Mouse (Mus musculus): ENCODE data around the gene Slpi. TPM values are rescaled to one million over a fixed set of nuclear protein-coding genes. Genes with fewer than 3 reads are reported as not detected.

Gene Slpi
- polyA plus RNA-seq, 1 experiment from 2014 or later = not detected

- peaks cover 53% of the 10 kb centered on the region for H3K4me1 ChIP-seq (replicated peaks)
- DNase-seq (ENCODE audit: low spot score) = no peak
- peaks cover 37% of the 10 kb centered on the region for H3K27me3 ChIP-seq (ENCODE audit: insufficient read depth, poor library complexity, severe bottlenecking)
- WGBS = 42% methylated on average over 15 of the region's 15 CpGs
- 0 out of 2 replicates have a peak, but pooled peaks cover 10% of the 10 kb centered on the region for H3K36me3 ChIP-seq
- H3K4me3 ChIP-seq = no peak overlapping the region
- no peaks in the 10 kb centered on the region for H3K9me3 ChIP-seq
- no peak overlapping the region for H3K27ac ChIP-seq
Measured at GRCm38 (mm10) chr2:164429881-164430615, 41.2 kb upstream of the Slpi start.

- Histone ChIP-seq H3K36me3 (peaks cover 12% of the 10 kb centered on the region; the same call in 1 of the 2 replicates), H3K4me3 (no peak overlapping the region), H3K9me3 (no peaks in the 10 kb centered on the region), H3K27ac (no peak overlapping the region), H3K4me1 (replicated peaks) (peaks cover 49% of the 10 kb centered on the region), H3K27me3 (ENCODE audit: insufficient read depth, poor library complexity, severe bottlenecking) (peaks cover 37% of the 10 kb centered on the region)
- DNase-seq (ENCODE audit: low spot score) = no peak
- WGBS = 44% methylated on average over 5 of the region's 5 CpGs
Measured at GRCm38 (mm10) chr2:164428451-164428850, 39.6 kb upstream of the Slpi start.

- Histone ChIP-seq H3K4me1 (replicated peaks) (peaks cover 34% of the 10 kb centered on the region), H3K27me3 (ENCODE audit: insufficient read depth, poor library complexity, severe bottlenecking) (peaks cover 37% of the 10 kb centered on the region), H3K27ac (no peak overlapping the region), H3K9me3 (no peaks in the 10 kb centered on the region), H3K36me3 (peaks cover 12% of the 10 kb centered on the region; the same call in 1 of the 2 replicates), H3K4me3 (no peak overlapping the region)
- DNase-seq (ENCODE audit: low spot score) = no peak
- 86% methylated on average over 5 of the region's 5 CpGs for WGBS
Measured at GRCm38 (mm10) chr2:164426952-164427351, 38.1 kb upstream of the Slpi start.

- 33% methylated on average over 12 of the region's 12 CpGs for WGBS
- Histone ChIP-seq H3K36me3 (peaks cover 12% of the 10 kb centered on the region; the same call in 1 of the 2 replicates), H3K4me3 (no peak overlapping the region), H3K27me3 (ENCODE audit: insufficient read depth, poor library complexity, severe bottlenecking) (peaks cover 32% of the 10 kb centered on the region), H3K4me1 (replicated peaks) (peaks cover 26% of the 10 kb centered on the region), H3K9me3 (no peaks in the 10 kb centered on the region), H3K27ac (no peak overlapping the region)
- no peak for DNase-seq (ENCODE audit: low spot score)
Measured at GRCm38 (mm10) chr2:164426121-164426520, 37.2 kb upstream of the Slpi start.

GRCm38 (mm10) chr2:164425401-164425800 is 36.5 kb upstream of the Slpi start:
- H3K27ac ChIP-seq = no peak overlapping the region
- peaks cover 12% of the 10 kb centered on the region; the same call in 1 of the 2 replicates for H3K36me3 ChIP-seq
- no peak for DNase-seq (ENCODE audit: low spot score)
- peaks cover 18% of the 10 kb centered on the region for H3K4me1 ChIP-seq (replicated peaks)
- H3K27me3 ChIP-seq (ENCODE audit: insufficient read depth, poor library complexity, severe bottlenecking) = peaks cover 28% of the 10 kb centered on the region
- no peaks in the 10 kb centered on the region for H3K9me3 ChIP-seq
- no peak overlapping the region for H3K4me3 ChIP-seq
- 89% methylated on average over 5 of the region's 5 CpGs for WGBS

- Histone ChIP-seq H3K4me3 (no peak overlapping the region), H3K27ac (no peak overlapping the region), H3K9me3 (no peaks in the 10 kb centered on the region), H3K27me3 (ENCODE audit: insufficient read depth, poor library complexity, severe bottlenecking) (peaks cover 19% of the 10 kb centered on the region), H3K36me3 (peaks cover 12% of the 10 kb centered on the region; the same call in 1 of the 2 replicates), H3K4me1 (replicated peaks) (peaks cover 18% of the 10 kb centered on the region)
- no peak for DNase-seq (ENCODE audit: low spot score)
- 88% methylated on average over 8 of the region's 8 CpGs for WGBS
Measured at GRCm38 (mm10) chr2:164424406-164424805, 35.5 kb upstream of the Slpi start.

- 90% methylated on average over 11 of the region's 11 CpGs for WGBS
- DNase-seq (ENCODE audit: low spot score) = no peak
Measured at GRCm38 (mm10) chr2:164423464-164423863, 34.6 kb upstream of the Slpi start.

GRCm38 (mm10) chr2:164422675-164423393 is 33.9 kb upstream of the Slpi start:
- 90% methylated on average over 15 of the region's 15 CpGs for WGBS
- Histone ChIP-seq H3K4me3 (no peak overlapping the region), H3K36me3 (peaks cover 4% of the 10 kb centered on the region; the same call in 1 of the 2 replicates), H3K9me3 (no peaks in the 10 kb centered on the region), H3K27ac (no peak overlapping the region), H3K4me1 (replicated peaks) (peaks cover 9% of the 10 kb centered on the region), H3K27me3 (ENCODE audit: insufficient read depth, poor library complexity, severe bottlenecking) (0 out of 2 replicates have a peak, but pooled peaks cover 3% of the 10 kb centered on the region)
- DNase-seq (ENCODE audit: low spot score) = no peak

More at GRCm38 (mm10) chr2:164423464-164423863, 34.6 kb upstream of the Slpi start:
- Histone ChIP-seq H3K36me3 (peaks cover 7% of the 10 kb centered on the region; the same call in 1 of the 2 replicates), H3K27me3 (ENCODE audit: insufficient read depth, poor library complexity, severe bottlenecking) (peaks cover 9% of the 10 kb centered on the region; the same call in 1 of the 2 replicates), H3K4me3 (no peak overlapping the region), H3K9me3 (no peaks in the 10 kb centered on the region), H3K27ac (no peak overlapping the region), H3K4me1 (replicated peaks) (peaks cover 14% of the 10 kb centered on the region)

- no peak for DNase-seq (ENCODE audit: low spot score)
- 86% methylated on average over 8 of the region's 8 CpGs for WGBS
- Histone ChIP-seq H3K4me3 (no peak overlapping the region), H3K4me1 (replicated peaks) (peaks cover 9% of the 10 kb centered on the region), H3K9me3 (no peaks in the 10 kb centered on the region), H3K27ac (no peak overlapping the region), H3K36me3 (peaks cover 3% of the 10 kb centered on the region; the same call in 1 of the 2 replicates), H3K27me3 (ENCODE audit: insufficient read depth, poor library complexity, severe bottlenecking) (no peaks in the 10 kb centered on the region)
Measured at GRCm38 (mm10) chr2:164421979-164422378, 33.1 kb upstream of the Slpi start.

GRCm38 (mm10) chr2:164421306-164421705 is 32.4 kb upstream of the Slpi start:
- H3K27ac ChIP-seq = no peak overlapping the region
- peaks cover 9% of the 10 kb centered on the region for H3K4me1 ChIP-seq (replicated peaks)
- H3K36me3 ChIP-seq = peaks cover 3% of the 10 kb centered on the region; the same call in 1 of the 2 replicates
- H3K27me3 ChIP-seq (ENCODE audit: insufficient read depth, poor library complexity, severe bottlenecking) = no peaks in the 10 kb centered on the region
- DNase-seq (ENCODE audit: low spot score) = no peak
- H3K9me3 ChIP-seq = no peaks in the 10 kb centered on the region
- WGBS = 92% methylated on average over 7 of the region's 7 CpGs
- no peak overlapping the region for H3K4me3 ChIP-seq

GRCm38 (mm10) chr2:164419489-164419888 is 30.6 kb upstream of the Slpi start:
- no peaks in the 10 kb centered on the region for H3K9me3 ChIP-seq
- DNase-seq (ENCODE audit: low spot score) = no peak
- peaks cover 13% of the 10 kb centered on the region for H3K27me3 ChIP-seq (ENCODE audit: insufficient read depth, poor library complexity, severe bottlenecking)
- H3K4me1 ChIP-seq (replicated peaks) = peaks cover 9% of the 10 kb centered on the region
- H3K4me3 ChIP-seq = no peak overlapping the region
- H3K27ac ChIP-seq = no peak overlapping the region
- H3K36me3 ChIP-seq = peaks cover 3% of the 10 kb centered on the region; the same call in 1 of the 2 replicates
- 3% methylated on average over 3 of the region's 3 CpGs for WGBS

- no peaks in the 10 kb centered on the region for H3K36me3 ChIP-seq
- WGBS = 31% methylated on average over 3 of the region's 3 CpGs
- H3K4me3 ChIP-seq = no peak overlapping the region
- peaks cover 24% of the 10 kb centered on the region for H3K27me3 ChIP-seq (ENCODE audit: insufficient read depth, poor library complexity, severe bottlenecking)
- H3K27ac ChIP-seq = no peak overlapping the region
- H3K4me1 ChIP-seq (replicated peaks) = peaks cover 15% of the 10 kb centered on the region
- no peaks in the 10 kb centered on the region for H3K9me3 ChIP-seq
- no peak for DNase-seq (ENCODE audit: low spot score)
Measured at GRCm38 (mm10) chr2:164418308-164418875, 29.5 kb upstream of the Slpi start.

Data from hindbrain, embryonic 10.5 days (tissue).